Mouse (Mus musculus) G1E (cell line): ENCODE measurements around the gene Olfr954.

Source experiments
- CTCF ChIP-seq: IDR thresholded peaks from 2 replicates; pipeline ENCODE4 v1.5.1; 2012; ENCODE audit warnings: low read depth, low read length, inconsistent platforms, mixed read lengths
- GATA1 ChIP-seq: IDR thresholded peaks from 2 replicates; pipeline ENCODE4 v1.6.1; 2012; ENCODE audit warnings: borderline replicate concordance, low read length, inconsistent platforms, mixed read lengths
- POLR2AphosphoS5 ChIP-seq: IDR thresholded peaks from 2 replicates; pipeline ENCODE4 v1.6.1; 2012; ENCODE audit warnings: low read depth, low read length, inconsistent platforms; ENCODE audit not compliant: insufficient replicate concordance
- TAL1 ChIP-seq: conservative IDR thresholded peaks from 2 replicates; pipeline ENCODE4 v1.6.1; 2012; ENCODE audit warnings: low read depth, low read length, inconsistent platforms, mixed read lengths

- no peak for TF ChIP-seq CTCF
- TF ChIP-seq GATA1 = no peak
- TF ChIP-seq TAL1 = no peak
- no peak for TF ChIP-seq POLR2AphosphoS5
Observed at GRCm38 (mm10) chr9:39509412-39509811, 52.9 kb downstream of the Olfr954 start.
